Mouse (Mus musculus) heart, postnatal 10 days (tissue): ENCODE measurements around the gene Camta2. TPM values are rescaled to one million over a fixed set of nuclear protein-coding genes. Genes with fewer than 3 reads are reported as not detected.
A peak's percentile ranks its signal among the peaks of the same experiment; 100 is the strongest.

Experiments used
- DNase-seq, 2 experiments: peaks; one replicate each; pipeline ENCODE4 v3.0.0; 2021
- intact Hi-C: fragments of 180-260 bp; cut with DNase I; formaldehyde crosslinking; loops from one replicate; pipeline ENCODE4 v1.15.1; 2025
- total RNA-seq, 2 experiments: library from RNA; stranded (reverse); gene quantifications; 2 replicates each; pipeline ENCODE4 v1.2.3; 2021

Gene Camta2
- total RNA-seq, 2 experiments from 2014 or later, result 31.2 to 32.8 TPM

DNA sequence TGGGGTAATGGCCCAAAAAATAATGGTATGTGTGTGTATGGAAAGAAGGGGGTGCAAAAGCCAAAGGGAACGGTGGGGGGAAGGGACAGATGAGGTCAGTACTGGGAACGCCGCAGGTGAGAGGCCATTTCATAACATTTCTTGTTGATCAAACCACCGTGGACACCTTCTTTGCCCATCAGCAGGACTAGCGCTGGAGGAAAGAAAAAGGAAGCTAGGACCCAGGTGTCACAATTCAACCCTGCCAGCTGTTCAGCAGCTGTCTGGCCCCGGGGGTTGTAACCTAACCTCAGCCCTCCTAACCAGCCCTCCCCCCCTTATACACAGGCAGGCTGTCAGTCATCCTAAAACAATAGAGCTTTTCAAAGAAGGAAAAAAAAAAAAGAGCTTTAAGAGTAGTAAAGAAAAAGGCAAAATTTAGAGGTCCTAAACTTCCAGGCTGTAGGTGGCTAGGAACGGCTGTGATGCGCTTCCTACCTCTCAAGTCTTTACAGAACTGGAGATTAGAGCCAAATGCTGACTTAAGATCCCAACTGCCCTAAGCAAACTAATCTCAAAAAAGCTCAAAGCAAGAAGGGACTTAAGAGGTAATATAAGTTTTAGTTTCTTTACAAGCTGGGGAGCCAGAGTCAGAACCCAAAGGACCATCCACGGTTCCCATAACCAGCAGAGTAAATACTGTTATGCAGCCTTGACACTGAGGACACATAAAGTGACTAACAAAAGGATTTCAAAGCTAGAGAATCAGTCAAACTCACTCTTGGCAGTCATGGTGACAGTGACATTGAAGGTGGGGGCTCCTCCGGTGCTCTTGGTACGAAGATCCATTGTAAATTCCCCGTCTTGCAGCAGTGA, 35.6 kb downstream of the Camta2 start:
- intact Hi-C loops, result no loop called here

DNA sequence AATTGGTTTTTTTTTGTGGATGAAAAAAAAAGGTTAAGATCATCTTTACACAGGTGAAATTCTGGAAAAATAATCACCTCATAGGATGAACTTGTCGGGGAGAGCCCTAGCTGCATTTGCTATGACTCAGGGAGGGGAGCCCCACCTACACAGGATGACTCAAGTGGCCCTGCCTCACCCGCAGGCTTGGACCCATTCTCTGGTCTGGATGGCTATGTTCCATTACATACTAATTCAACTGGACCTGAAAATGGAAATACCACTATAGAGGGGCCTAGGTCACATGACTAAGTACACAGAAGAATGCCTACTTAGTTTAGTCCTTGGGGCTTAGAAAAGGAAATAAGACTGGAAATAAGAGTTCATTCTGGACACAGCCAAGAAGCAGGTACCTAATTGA, 36.5 kb downstream of the Camta2 start:
- intact Hi-C loops, result no loop called here

More for the DNA sequence above, 35.6 kb downstream of the Camta2 start:
- peak in 1 of 2 experiments; percentile 32 for DNase-seq

DNA sequence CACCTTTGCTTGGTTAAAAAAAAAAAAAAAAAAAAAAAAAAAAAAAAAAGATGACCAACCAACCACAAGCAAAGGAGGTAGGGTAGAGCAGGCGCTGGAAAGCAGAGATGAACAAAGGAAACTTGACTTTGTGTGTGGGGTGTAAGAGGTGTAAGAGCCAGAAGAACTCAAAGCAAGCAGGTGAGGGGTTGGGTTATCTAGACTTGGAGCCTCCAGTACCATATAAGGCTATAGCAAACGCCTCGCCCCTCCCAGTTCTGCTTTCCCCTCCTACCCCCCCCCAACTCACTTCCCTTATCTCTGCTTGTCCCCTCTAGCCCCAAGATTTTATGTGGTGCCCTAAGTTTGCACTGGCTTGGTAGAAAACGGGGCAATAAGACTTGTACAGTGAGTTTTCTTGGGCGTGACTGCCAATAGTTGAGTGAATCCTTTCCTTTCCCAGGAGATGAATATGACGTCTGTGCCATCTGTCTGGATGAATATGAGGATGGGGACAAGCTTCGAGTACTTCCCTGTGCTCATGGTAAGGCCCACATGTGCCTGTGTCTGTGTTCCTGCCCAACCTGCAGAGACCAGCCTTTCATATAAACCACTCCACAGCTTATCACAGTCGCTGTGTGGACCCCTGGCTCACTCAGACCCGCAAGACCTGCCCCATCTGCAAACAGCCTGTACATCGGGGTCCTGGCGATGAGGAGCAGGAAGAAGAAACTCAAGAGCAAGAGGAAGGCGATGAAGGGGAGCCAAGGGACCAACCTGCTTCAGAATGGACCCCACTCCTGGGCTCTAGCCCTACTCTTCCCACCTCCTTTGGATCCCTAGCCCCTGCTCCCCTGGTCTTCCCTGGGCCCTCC, 37.4 kb downstream of the Camta2 start:
- no peak for DNase-seq
- intact Hi-C loops, result no loop called here

More for the DNA sequence above, 36.5 kb downstream of the Camta2 start:
- peak in 1 of 2 experiments; percentile 12 for DNase-seq

DNA sequence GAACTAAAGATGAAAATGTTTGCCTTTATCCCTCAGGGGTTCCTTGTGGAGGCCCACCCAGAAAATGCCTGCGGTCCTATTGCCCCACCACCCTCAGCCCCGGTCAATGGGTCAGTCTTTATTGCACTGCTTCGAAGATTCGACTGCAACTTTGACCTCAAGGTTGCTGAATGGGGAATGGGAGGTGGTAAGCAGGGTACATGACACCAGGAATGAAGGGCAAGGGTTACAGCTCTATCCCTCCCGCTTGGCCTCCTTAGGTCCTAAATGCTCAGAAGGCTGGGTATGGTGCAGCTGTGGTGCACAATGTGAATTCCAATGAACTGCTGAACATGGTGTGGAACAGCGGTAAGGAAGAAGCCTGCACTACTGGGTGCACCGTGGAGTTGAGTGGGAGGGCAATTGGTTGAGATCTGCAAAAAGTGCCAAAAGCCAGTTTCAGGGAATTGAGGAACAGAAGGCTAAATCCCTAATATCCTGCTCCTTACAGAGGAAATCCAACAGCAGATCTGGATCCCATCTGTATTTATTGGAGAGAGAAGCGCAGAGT, 38.6 kb downstream of the Camta2 start:
- intact Hi-C loops, result no loop called here
- DNase-seq, result no peak

DNA sequence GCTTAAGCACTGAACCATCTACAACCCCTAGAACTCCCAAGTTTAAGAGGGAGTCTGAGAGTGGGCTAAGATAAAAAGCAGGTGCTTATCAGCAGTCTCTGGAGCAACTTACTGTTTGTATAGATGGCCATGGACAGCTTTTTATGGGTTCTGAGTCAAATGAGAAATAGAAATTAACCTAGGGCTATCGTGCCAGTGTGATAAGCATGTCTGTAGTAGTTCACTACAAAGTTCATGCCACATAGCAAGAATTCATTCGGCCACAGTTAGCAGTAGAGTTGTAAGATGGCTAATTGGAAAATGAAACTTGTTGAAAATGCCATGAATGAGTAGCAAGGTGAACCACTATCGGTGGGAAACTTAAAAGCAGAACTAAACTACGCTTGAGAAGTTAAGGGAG, 39.4 kb downstream of the Camta2 start:
- no peak for DNase-seq
- intact Hi-C loops, result no loop called here

DNA sequence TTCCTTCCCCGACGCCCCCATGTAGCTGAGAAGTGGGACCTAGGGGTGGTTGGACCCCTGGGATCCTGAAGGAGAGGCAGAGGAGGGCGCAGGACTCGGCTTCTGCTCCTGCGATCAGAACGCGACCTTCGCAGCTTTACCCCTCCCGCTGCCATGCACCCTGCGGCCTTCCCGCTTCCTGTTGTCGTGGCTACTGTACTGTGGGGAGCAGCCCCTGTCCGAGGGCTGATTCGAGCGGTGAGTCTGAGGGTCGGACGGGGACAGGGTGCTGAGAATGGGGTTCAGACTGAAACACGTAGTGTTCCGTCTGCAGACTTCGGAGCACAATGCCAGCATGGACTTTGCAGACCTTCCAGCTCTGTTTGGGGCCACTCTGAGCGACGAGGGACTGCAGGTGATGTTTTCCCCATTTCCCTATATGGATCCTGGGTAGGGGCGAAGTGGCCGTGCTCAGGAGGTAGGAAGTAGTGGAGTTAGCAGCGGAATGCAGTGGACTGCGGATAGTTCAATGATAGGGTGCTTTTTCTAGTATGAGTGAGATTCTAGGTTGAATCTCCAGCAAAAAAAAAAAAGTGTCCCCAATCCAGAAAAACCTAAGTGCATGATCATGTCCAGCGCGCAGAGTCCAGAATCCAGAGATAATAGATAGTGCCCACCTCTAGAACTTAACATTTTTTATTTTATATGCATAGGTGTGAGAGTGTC, 40.0 kb downstream of the Camta2 start:
- peak in 1 of 2 experiments; percentile 47 for DNase-seq
- intact Hi-C loops, result loop anchor here (2.0 kb wide), 1 partner anchor 53 kb away; the partner anchor contains the start of genes Inca1 and Kif1c

DNA sequence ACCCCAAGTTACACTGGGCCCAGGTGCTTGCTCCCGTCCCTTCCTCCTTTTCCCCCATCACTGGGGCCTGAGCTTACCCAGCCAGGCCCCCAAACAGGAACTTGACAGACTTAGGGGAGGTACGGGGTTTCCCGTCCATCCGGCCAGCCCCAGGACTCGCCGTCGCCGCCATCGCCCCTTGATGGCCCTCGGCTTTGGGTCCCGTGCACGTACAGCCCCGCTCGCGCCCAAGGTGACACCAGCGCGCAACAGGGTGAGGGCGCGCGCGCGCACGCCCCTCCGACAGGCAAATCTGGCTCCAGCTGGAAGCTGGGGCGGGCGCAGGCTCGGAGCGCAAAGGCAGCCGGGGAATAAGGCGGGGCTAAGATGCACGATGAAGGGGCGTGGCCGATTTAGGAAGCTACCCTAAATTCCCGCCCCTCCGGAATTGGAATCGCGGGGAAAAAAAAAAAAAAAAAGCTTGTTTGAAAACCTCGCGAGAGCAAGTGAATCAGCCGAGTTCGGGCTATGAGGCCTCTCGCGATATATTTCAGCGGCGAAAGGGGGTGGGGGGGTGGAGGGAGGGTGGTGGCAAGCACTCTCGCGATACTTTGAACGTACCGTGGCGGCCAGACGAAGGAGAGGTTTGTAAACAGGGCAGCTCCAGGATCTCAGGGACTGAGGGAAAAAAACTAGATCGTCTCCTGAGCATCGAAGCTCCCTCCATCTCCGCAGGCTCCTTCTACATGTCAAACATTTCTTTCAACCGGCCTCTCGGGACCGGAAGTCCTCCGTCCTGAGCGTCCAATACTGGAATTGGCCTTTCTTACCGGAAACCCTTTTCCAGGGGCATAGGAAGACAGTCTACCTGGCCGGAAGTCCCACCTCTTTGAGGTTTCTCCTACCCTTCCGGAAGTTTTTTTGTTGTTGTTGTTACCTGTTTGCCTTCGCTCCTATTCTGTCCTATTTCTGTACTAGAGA, 40.9 kb downstream of the Camta2 start, which contains the start of the genes Rnf167 and Slc25a11:
Gene Rnf167, plus strand, starts transcription at position 545 of the 960 bp plus-strand sequence.
Gene Slc25a11, minus strand, starts transcription at position 789 of the 960 bp plus-strand sequence.
- intact Hi-C loops, result loop anchor here (2.0 kb wide), 1 partner anchor 54 kb away; the partner anchor contains the start of genes Inca1 and Kif1c
- peak; percentile 97 to 98 for DNase-seq

DNA sequence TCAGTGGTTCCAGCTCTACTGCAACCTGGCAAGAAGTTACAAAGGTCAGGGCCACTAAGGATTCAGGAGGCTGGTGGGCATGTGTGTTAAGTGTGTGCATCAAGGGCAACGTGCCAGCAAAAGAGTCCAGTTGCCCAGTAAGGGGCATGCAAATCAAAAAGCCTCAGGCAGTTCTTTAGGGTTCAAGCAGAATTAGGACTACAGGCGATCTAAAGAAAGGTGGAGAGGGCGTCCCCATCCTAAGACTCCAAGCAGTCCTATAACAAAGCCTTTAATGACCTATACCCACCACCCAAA, 41.7 kb downstream of the Camta2 start:
- intact Hi-C loops, result loop anchor here (2.0 kb wide), 1 partner anchor 55 kb away; the partner anchor contains the start of genes Inca1 and Kif1c
- peak in 1 of 2 experiments; percentile 32 for DNase-seq

DNA sequence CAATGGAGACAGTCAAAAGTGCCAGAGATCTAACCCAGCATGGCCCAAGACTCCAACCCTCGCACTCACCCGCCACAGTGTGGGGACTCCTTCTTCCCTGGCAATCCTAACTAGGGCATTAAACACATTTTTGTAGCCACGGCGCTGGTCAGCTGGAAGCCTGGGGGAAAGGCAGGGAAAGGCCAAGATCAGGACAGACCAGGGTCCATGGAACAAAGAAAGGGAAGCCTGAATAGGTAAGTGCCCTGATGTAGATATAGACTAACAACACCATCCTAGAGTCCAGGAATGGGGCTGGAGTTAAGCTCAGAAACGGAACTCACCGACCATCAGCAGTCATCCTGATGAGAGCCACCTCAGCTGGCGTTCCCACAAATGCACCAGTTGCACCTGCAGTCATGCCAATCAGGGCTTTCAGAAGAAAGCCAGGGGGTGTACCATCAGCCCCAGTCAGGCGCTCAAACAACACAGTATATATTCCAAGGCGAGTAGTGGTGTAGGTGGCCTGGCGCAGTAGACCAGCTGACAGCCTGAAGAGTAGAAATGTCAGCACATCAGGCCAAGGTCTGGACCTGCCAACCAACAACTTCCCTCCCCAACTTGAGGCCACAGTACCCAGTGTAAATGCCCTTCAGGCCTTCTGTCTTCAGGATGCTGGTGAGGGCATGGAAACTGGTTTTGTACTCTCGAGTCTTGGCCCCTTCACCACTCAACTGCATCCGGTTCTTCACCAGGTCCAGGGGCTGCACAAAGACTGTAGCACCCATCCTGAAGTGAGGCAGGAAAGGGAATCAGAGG, 42.2 kb downstream of the Camta2 start:
- DNase-seq, result peak; percentile 44 to 50
- intact Hi-C loops, result loop anchor here (2.0 kb wide), 1 partner anchor 55 kb away; the partner anchor contains the start of genes Inca1 and Kif1c

DNA sequence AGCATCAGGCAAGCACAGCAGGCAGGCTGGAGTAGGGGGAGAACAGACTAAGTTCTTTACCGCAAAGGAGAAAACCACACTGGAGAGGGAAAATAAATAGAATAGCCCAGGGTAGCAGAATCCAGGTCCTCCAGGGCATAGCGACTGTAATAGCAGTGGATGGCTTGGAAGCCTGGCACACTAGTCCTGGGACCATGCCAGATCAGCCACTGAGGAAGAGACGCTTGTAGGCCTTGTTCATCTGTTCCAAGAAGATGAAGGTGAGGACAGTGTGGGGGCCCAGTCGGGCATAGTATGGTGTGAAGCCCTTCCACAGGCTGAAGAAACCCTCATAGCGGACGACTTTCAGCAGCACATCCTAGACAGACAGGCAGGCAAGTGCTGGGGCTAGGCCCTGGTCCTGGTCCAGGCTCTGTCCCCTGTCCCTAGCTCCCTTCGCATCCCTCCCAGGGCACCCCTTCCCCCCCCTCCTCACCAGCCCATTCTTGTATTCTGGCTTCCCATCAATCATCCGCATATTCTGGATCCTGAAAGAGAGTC, 43.3 kb downstream of the Camta2 start:
- DNase-seq, result no peak
- intact Hi-C loops, result no loop called here

DNA sequence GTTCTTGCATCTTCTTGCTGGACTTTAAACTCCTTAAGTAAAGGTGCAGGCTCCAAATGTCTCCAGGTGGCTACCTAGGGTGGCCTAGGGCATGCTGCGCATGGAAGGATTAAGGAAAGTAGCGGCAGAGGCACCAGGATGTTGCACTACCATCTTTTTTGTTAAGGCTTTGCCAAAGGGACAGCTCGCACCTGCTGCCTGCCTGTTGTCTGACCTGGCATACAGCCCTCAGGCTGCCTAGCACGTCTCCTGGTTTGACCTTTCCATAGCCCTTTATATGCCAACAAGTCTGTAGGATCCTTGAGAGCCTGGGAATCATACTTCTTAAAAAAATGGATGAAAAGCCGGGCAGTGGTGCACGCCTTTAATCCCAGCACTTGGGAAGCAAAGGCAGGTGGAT, 44.9 kb downstream of the Camta2 start:
- intact Hi-C loops, result no loop called here
- no peak for DNase-seq

DNA sequence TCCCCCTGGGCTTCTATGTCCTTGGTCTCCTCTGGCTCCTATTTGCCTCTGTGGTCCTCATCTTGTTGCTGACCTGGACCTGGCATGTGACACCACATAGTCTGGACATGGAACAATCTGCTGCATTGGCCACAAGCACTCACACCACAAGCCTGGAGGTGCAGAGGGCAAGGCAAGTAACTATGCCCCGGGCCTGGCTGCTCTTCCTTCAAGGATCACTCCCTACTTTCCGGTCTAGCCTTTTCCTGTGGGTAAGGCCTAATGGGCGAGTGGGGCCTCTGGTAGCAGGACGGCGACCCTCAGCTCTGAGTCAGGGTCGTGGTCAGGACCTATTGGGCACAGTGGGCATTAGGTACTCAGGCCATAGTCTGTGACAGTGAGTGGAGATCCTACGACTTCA, 46.7 kb downstream of the Camta2 start:
- no peak for DNase-seq
- intact Hi-C loops, result no loop called here

DNA sequence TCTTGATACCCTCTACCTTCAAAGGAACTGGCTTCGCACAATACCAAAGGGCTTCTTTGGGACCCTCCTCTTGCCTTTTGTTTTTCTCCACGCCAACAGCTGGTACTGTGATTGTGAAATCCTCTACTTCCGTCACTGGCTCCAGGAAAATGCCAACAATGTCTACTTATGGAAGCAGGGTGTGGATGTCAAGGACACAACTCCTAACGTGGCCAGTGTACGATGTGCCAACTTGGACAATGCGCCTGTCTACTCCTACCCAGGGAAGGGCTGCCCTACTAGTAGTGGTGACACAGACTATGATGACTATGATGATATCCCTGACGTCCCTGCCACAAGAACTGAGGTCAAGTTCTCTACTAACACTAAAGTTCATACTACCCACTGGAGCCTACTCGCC, 47.9 kb downstream of the Camta2 start:
- no peak for DNase-seq
- intact Hi-C loops, result no loop called here

DNA sequence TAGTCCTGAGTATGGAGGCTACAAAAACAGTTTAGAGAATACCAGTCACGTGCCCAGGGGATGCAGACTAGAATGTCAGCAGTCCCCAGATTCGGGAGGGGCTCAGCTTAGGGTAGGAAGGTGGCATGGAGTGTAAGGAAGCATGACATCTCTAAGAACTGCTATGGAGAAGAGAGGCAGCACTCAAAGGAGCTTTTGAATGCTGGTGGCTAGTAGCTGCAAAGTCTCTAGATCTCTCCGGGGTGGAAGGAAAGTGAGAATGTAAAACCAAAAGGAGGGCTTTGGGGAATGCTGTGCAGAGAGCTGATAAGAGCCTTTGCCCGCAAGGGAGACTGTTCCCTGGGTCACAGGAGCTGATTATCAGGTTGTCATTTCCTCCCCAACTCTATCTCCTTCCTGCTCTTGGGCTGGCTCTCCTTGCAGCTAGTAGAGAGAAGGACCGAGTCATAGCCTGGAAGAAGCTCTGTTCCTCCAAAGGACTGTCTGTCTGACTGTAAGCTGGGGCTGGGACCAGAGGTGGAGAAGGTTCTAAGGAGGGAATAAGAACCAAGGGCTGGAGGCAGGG, 49.1 kb downstream of the Camta2 start, which contains the start of gene Gp1ba:
Gene Gp1ba, plus strand, starts transcription at position 409 of the 565 bp plus-strand sequence.
- intact Hi-C loops, result no loop called here
- DNase-seq, result no peak

DNA sequence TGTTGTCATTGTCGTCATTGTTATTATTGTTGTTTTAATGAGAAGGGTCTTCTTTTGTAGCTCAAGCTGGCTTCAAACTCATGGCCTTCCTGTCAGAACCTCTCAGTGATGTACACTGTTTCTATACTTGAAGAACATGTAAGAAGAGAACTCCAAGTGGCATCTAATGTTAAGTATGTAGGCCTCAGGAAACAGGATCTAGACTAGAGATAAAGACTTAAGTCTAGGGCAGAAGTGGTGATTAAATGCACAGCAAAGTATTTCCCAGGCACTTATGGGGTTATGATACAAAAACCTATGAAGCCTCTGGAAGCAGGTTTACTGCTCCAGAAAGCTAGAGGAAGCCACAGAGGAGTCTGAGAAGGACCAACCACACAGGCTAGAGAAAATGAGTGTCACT, 49.6 kb downstream of the Camta2 start:
- DNase-seq, result no peak
- intact Hi-C loops, result no loop called here

DNA sequence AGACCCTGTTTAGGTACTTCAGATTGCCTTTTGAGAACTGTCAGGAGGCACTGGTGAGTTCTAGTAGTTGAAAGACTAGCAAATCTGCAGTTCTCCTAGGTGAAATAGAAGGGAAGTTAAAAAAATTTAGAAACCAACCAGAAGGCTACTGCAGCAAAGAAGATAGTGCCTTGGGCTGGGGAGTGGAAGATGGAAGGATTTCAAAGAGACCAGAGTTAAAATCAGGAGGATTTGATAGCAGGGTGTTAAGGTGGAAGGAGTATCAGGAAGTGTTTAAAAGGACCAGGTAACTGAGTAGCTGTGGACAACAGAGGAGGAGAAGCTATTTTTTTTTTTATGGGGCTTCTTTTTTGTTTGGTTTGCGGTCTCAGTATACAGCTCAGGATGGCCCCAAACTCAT, 50.1 kb downstream of the Camta2 start:
- no peak for DNase-seq

DNA sequence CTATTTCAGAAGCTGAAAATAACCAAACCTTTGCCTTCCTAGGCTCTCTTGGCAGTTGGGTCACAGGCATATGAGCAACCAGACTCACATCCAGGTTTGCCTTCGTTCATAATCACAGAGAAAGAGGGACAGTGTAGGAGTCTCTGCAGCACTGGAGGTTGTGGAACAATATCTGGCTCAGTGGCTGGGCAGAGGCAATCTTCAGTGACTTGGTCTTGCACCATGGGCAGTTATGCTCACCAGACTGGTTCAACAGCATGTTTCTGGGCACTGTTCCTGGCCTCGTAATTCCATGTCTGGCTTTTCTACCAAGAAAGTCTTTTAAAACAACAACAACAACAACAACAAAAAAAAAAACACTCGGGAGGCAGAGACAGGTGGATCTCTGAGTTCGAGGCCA, 52.3 kb downstream of the Camta2 start:
- intact Hi-C loops, result no loop called here
- no peak for DNase-seq

More for the DNA sequence above, 50.1 kb downstream of the Camta2 start:
- intact Hi-C loops, result no loop called here

DNA sequence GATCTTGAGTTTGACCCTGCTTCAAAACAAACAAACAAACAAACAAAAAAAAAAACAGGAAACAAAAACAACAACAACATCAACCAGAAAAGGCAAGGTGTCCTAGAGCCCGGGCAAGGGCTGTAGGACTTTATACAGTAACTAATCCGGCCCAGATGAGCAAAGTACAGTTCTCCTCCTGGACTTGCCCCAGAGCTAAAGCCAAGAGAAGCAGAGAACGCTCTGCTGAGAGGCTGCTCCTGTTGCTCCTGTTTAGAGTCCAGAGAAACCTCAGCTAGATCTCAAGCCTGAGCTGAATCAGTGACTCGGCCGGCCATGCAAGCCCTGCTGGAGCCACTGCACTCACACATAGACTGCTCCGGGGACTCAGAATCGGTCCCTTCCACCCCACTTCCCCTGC, 57.8 kb downstream of the Camta2 start:
- no peak for DNase-seq
- intact Hi-C loops, result no loop called here
